Mouse (Mus musculus) skeletal muscle tissue, postnatal 0 days (tissue): Measurements from ENCODE around the gene Kcnk2. TPM values are rescaled to one million over a fixed set of nuclear protein-coding genes. Genes with fewer than 3 reads are reported as not detected.

ENCODE experiments used
- microRNA-seq, 2 experiments: library from miRNA; unstranded; fragments of <30 nt; microRNA quantifications; one replicate each; pipeline ENCODE4; 2016
- polyA plus RNA-seq: library from polyadenylated mRNA; unstranded; fragments of >200 nt; fragmentation: Nextera tagmentation; extraction: Ambion mirVana; gene quantifications from 2 replicates; pipeline ENCODE4 v1.2.1, GENCODE M21; 2015

The Kcnk2 gene
- 0.62 and 2.8 TPM in 2 replicates for polyA plus RNA-seq

DNA sequence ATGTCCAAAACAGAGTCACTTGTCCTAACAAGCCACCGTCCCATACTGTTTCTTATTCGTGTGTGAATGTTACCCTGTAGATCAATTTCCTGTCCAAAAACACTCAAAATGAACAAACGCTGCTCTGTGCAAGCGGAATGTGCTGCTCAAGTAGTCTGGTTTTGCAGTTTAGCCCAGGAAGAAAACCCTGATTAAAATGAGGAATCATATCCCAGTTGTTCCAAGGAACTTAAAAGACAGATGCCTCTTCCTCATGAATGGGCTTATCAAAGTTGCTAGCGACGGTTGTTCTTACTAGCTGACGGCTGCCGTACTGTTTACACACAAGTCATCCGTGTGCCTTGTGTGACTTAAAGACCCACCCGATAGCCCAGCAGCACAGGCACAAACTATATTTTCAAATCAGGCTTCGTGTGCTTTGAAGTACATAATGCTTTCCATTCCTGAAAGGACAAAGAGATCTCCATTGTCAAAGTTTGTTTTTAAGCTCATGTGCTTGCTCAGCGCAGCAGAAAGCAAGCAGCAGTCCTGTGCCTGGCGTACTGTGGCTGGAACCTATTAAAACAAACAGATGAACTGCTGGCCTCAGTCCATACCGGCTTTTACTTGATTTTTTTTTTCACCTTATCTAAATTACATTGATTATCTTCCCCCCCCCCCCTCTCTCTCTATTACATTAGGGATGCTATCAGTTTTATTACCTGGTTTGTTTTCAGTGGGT, at the start of gene Kcnk2:
TSS of gene Kcnk2 (minus strand) at position 51 of the 721 bp plus-strand sequence.

Small RNAs within 50 kb of the gene (microRNA-seq; reads per million reads assigned to microRNA genes)
- 0 reads per million in 2 experiments for gene Gm24092
